Mouse (Mus musculus): ENCODE data around the gene 4930452B06Rik.

DNA sequence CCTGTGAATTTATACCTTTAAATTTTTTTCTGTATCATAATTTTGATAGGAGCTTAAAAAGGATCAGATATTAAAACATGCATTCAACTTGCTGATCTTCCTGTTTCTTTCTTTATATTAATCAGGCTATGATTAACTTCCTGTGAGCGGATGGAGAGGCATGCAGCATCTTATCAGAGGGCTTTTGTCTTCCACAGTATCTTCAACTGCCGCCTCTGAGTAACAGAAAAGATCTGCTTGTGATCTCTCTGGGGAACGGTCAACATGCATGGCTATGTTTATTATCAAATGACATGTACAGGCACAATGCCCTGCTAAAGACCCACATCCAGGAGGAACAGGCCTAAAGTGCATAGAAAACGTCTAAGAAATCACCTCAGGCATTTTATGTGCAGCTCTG is 116.9 kb downstream of the 4930452B06Rik start:
- TF ChIP-seq CTCF (IDR thresholded peaks at IDR 0.05; ENCODE audit: low read depth), result no peak
- no peak for TF ChIP-seq EP300 (optimal IDR thresholded peaks at IDR 0.05)
